Mouse (Mus musculus) erythroblast, embryonic 14.5 days (primary cell): ENCODE data around the gene Fsd2.

Experiments used
- GATA1 ChIP-seq: IDR thresholded peaks from 2 replicates; pipeline ENCODE4 v1.6.1; 2012; ENCODE audit warnings: low read length, inconsistent platforms, mixed read lengths
- TAL1 ChIP-seq: IDR thresholded peaks from 3 replicates; pipeline ENCODE4 v1.6.1; 2012; ENCODE audit warnings: low read length, inconsistent platforms, mixed read lengths

GRCm38 (mm10) chr7:81579312-81579711 is 12.6 kb upstream of the Fsd2 start:
- TF ChIP-seq GATA1 (no peak), TAL1 (no peak)
